Mouse (Mus musculus) erythroblast, embryonic 14.5 days (primary cell): ENCODE data around the gene Gm37240.

Source experiments
- GATA1 ChIP-seq: IDR thresholded peaks from 2 replicates; pipeline ENCODE4 v1.6.1; 2012; ENCODE audit warnings: low read length, inconsistent platforms, mixed read lengths
- TAL1 ChIP-seq: IDR thresholded peaks from 3 replicates; pipeline ENCODE4 v1.6.1; 2012; ENCODE audit warnings: low read length, inconsistent platforms, mixed read lengths

GRCm38 (mm10) chr3:85284483-85284882, 602.8 kb downstream of the Gm37240 start:
- TF ChIP-seq TAL1 (no peak), GATA1 (no peak)
